Mouse (Mus musculus): ENCODE results near the gene Masp1. TPM values are rescaled to one million over a fixed set of nuclear protein-coding genes. Genes with fewer than 3 reads are reported as not detected.

Masp1 gene
- polyA plus RNA-seq, 1 experiment from 2014 or later = 0.26 TPM

DNA sequence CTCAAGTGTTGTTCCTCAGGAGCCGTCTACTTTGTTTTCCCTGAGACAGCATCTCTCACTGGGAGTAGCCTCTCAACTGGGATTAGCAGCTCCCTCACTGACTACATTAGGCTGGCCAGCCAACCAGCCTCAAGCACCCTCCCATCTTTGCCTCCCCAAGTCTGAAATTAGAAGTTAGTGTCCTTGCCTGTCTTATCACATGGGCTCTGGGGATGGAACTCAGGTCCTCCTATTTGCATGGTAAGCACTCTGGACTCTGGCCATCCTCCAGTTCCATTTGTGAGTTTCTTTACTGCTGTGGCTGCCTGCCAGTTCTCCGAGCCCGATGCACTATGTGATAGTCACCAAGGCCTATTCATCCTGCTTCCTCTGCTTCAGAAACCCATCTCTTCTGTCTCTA, 4.8 kb downstream of the Masp1 start:
- no peak for DNase-seq (ENCODE audit: low spot score)

DNA sequence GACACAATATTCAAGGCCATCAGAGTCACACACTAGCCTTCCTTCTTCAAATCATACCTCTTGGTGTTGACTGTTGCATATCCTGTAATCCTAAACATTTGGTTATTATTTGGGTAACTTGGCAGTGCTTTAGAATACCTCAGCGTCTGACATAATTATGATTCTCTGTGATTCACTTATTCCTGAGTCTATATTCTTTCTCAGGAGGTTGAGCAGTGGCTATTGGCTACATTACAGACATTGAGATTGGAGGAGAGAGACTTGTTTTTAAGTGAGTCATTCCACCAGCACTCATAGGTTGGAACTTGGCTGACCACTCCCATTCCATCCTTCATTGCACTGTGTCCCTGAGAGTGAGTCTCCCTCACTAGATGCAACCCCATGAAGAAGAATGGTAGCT, 7.2 kb downstream of the Masp1 start:
- DNase-seq (ENCODE audit: low spot score) = no peak

DNA sequence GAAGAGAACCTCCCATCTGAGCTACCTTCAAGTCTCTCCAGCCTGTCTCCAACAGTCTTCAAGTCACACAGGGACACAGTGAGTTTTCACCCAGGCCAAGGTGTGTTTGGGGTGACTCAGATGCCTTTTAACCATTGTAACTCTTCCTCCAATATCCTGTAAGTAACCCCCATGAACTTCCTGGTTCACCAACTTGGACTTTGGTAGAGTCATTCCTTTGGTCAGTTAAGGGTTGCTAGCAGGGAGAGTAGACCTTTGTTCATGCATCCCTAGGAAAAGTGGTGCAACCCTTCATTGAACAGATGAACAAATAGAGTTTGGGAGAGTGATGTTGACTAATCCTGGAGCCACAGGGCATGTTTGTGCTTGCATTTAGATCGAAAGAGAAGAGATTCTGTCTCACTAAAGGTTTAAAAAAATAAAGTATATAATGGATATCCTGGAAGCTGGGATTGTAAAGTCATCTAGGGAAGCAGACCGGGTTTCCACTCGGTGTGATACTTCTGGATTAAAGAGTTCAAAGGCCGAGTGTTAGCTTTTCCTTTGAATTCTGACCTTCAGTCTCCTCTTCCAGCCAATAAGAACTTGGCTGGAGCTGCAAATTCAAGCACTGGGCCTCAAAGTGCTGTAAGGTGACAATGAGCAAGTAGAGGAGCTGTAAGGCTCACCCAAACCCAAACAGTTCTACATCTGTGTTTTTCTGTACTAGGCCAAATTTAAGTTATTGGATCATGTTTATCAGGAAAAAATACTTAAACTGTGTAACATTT, 9.3 kb downstream of the Masp1 start:
- DNase-seq (ENCODE audit: low spot score) = no peak

DNA sequence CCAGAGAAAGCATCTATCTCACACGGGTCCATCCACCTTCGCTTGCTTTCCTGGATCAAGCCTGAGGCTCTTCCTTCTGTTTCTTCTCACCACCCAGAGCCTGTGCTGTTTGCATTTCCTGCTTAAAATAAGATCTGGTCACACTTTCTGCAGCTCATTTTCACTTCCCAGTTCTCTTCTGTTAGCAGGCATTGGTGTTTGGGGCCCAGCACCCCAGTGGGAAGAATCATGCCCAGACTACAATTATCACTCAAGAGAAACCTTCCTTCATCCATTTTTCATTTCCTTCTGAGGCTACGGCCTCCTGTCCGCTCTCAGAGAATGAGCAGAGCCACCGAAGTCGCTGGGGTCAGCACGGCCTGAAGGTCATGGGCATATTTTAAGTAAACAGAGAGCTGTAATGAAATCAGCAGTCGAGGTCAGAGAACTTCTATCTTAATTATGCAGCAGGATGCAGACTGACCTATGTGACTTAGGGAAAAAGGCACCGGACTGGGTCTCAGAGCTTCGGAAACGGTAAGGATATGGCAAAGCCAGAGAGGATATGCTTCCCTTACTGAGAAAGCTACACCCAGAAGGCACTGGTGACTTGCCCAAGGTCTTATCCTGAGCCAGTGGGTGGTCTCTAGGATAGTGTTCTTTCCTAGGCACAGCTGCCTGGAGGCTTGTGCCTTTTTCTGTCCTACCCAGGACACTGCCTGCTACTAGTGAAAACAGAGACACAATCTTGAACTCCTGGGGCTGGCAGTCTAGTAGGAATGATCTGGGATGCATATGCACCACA, 14.5 kb downstream of the Masp1 start:
- DNase-seq (ENCODE audit: low spot score) = no peak

DNA sequence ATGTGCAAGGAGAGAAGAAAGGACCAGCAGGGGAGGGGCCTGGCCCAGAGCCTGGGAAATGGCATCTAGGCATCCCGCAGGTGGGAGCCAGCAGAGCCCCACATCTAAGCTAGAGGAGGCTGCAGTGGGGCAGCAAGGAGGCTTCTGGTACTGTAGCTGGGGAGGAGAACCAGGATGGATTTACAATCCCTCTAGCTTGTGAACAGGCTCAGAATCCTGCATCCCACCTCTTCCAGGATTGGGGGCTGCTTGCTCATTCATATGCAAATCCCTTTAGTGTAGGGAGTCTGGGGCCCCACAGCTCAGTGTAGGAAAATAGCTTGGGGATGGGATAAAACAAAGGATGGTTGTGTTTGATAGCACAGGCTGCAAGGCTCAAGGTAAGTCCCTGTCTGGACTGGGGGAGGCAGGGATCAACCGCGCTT, 16.3 kb downstream of the Masp1 start:
- no peak for DNase-seq (ENCODE audit: low spot score)

DNA sequence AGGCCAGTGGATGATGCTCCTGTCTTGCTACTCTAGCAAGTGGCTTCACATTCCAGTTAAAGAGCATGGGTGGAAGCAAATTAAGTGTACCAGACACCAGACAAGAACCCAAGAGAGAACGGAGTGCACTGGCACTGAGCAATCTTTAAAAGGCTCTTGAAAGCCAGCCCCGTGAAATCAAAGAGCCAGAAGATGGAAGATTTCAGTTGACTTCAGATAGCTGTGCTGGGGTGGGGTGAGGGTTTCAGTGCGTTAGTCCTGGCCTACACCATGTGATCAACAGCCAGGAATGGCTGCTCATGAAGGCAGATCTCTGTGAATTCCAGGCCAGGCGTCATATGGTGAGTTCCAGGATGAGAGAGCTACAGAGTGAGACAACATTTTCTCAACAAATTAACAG, 17.3 kb downstream of the Masp1 start:
- no peak for DNase-seq (ENCODE audit: low spot score)

DNA sequence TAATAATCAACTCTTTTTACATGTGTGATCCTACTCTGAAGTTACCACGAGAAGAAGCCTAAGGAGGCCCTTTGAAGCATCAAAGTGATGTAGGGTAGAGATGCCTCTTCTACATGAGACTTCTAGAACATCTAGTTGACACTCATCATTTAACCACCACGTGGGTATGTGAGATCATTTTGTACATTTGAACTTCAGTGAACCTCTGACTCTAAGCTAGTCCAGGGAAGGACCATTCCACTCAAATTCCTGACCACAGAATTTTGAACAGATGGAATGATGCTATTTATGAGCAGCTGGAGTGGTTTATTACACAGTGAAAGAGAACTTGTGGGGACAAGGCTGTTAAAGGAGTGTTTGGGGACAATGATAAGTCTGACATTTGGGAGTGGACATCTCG, 18.1 kb downstream of the Masp1 start:
- no peak for DNase-seq (ENCODE audit: low spot score)

DNA sequence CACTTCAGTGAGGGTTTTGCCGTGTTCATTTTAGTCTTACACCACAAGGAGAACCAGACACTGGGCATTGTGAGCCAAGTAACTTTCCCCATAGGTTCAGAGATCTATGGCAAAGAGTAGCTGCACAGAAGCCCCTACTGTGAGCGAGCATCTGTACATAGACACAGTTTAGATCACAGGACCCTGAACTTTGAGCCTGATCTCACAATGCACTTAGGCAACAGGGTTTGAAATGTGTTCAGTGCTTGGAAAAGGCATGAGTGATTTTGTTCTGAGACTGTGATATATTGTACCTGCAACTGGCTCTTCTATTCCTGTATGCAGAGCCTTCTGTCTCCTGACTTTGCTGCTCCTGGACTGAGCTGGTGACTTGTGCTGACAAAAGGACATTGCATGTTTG, 19.3 kb downstream of the Masp1 start:
- no peak for DNase-seq (ENCODE audit: low spot score)

DNA sequence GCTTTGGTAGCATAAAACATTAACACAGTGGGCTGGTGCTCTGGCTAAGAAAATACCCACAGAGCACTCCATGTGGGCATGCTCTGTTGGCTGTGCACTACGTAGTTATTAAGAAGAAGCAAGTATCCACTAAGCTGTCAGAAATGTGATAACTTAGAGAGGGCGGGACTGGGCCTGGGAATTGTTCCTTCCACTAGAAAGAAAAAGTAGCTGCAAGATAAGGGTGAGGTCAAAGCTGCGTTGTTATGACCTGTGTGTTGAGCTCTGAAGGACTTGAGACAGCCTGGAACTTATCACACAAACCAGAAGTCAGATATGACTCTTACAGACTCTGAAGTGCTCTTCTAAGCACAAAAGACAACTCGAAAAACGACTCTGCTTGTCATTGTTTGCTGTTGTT, 20.1 kb downstream of the Masp1 start:
- DNase-seq (ENCODE audit: low spot score) = no peak

DNA sequence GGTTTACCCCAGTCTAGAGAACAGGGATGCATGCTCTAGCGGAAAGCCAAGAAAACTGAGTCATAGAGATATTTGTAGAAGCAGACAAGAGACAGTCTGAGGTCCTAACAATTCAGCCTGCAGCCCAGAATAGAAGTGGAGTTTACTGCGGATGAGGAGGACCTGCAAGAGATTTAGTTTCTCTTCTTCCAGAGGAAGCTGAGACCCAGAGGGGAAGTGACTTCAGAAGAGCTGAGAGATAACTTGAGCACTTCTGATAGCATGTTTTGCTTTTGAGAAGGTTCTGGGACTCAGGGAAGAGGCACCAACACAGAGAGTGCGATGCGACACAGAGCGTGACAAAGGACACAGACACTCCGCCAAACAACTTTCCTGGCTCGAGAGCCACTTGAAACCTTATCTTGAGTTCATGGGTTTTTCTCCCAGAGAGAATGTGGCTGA, 21.9 kb downstream of the Masp1 start:
- DNase-seq (ENCODE audit: low spot score) = no peak

DNA sequence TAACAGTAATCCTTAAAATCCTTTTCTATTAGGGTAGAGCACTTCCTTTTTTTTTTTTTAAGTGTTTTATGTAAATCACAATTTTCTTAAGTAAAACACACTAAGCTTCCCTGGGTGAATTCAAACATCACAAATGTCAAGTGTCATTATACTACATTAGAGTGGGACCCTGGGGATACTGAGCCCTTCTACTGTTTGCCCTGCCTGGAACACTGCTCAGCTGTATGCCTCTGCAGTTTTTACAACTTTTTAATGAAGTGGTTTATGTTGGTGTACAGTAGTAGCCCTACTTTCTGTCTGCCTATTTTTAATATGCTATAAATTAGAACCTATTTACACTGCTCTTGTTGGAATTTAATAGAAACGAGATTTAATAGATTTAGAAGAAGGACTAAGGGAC, 22.7 kb downstream of the Masp1 start:
- DNase-seq (ENCODE audit: low spot score) = no peak

DNA sequence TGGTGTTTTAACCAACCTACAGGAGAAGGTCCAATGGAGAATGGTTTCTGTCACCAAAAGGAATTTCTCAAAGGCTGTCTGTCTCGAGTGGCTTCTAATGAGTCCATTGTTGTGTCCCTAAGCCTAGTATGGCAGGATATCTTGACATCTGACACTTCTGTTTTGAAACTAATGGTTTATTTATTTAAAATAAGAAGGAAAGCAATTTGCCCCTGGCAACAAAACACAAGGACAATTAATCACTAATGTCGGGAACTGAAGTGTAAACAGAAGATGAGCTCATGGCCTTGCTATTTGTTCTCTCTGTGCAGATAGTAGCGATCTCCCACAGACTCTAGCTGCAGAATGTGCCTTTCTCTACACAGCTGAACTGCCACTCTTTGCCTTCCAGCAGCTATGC, 23.2 kb downstream of the Masp1 start:
- DNase-seq (ENCODE audit: low spot score) = no peak

DNA sequence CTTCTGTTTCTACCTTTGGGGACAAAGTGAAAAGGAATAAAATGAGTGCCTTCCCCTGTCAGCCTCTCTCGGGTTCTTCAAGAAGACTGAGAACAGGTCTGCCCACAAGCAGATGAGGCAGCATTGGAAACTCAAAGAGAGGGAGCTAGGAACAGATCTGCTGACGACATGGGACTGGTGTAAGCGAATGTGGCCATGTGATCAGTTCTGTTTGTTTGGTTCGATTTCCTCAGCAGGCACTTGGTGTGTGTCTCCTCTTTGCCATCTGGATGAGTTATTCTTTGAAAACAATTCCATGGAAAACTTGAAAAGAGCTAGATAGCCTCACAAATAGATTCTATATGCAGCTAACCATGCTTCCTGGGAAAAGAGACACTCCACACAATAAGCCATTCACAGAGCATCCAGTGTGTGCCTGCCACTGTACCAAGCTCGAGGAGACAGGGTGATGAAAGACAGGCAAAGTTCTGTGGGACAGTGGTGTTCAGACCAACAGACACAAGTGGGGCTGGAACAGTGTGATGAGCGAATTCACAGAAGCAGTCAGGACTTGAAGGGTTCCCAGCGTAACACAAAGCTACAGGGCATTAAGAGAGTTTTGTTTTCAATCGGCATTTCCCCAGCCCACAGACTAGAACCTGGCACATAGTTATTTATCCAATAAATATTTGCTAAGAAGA, 24.2 kb downstream of the Masp1 start:
- DNase-seq (ENCODE audit: low spot score) = no peak

DNA sequence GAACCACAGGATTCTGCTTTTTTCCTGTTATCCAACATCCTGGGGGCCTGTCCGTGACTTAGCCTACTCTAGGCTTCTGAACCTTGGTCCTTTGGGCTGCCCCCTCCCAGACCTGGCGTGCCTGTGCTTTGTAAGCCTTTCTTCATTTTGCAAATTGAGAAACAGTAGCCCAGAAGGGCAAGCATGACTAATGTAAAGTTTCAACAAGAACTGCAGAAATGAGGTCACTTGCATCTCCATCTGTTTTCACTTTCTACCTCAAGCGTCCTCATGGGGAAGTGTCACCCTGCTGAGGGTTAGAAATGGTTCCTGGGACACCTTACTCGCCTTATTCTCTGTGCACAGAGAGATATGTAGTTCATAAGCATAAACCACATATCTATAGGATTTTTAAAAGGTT, 27.8 kb downstream of the Masp1 start:
- no peak for DNase-seq (ENCODE audit: low spot score)

DNA sequence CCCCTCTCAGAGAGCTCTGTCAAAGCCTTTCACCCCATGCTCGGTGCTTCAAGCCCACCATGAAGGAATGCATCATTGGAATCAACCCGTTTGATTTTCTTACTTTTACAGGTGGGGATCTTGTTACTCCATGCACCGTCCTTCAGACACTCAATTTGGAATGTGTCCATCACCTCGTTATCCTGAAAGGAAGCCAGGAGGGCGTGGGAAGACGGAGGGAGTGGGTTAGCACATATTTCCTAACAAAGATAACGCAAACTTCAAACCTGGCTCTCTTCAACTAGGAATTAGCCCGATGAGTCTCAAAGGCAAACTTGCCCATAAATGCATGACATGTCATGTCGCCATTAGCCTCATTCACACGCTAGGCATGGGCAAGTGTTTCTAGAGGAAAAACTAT, 37.3 kb downstream of the Masp1 start:
- no peak for DNase-seq (ENCODE audit: low spot score)

DNA sequence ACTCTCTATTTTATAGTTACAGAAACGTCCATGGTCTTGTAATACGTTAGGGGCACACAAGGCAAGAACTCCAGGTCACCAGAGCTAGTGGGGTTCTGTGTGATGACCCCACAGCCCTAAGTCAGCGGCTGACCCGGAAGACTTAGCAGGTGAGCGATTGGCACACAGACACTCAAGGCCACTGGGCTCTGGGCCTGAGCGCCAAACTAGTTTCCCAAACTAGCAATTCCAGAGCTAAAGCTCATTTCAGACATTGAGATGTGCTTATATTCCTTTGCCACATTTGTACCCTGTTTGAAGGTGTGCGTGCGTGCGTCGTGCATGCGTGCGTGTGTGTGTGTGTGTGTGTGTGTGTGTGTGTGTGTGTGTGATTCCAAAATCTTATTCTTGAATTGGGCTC, 37.8 kb downstream of the Masp1 start:
- DNase-seq (ENCODE audit: low spot score) = no peak

DNA sequence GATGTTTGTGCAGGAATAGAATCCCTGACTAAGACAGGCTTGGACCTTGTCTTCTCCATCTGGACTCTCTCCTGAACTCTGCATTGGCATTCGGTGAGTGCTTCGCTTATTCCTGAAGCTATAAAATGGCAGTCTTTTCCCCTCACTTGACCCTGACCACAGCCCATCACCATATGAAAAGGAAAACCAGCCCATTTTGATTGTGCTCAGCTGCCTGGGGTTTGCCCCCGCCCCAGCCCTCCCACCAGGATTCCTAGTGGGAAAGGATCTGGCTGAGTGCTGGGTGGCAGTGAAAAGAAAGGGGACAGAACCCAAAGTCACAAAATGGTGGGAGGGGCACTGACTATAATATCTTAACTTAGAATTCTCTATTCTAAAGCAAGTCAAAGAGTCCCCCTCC, 38.4 kb downstream of the Masp1 start:
- no peak for DNase-seq (ENCODE audit: low spot score)

DNA sequence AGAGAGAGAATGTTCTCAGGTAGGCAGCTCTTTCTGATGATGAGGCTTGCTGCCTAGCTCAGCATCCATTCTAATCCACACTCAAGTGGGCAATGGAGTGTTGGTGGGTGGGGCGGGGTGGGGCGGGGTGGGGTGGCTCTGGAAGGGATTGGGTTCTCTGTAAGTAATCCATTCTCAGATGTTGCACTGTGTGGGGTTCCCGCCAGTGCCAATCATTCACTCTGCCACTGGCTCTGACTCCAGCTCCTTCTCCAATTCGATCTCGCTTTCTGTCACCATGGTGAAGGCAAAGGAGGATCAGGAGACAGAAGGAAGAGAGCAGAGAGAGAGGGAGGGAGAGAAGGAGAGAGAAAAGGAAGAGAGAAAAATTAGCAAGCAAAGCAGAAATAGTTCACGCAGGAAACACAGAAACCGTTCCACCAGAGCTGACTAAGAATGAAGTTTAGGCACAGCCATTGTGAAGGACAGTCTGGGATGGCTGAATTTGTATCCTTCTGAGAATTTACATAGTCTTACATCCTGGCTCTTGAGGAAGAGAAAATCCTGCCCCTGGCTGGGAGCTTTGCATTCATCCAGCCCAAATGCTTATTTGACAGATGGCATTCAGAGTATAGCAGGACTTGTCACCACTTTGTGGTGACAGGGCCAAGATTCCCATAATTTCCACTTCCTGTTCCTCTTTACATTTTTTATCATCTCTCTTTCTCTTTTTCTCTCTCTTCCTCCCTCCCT, 40.6 kb downstream of the Masp1 start:
- DNase-seq (ENCODE audit: low spot score) = no peak

DNA sequence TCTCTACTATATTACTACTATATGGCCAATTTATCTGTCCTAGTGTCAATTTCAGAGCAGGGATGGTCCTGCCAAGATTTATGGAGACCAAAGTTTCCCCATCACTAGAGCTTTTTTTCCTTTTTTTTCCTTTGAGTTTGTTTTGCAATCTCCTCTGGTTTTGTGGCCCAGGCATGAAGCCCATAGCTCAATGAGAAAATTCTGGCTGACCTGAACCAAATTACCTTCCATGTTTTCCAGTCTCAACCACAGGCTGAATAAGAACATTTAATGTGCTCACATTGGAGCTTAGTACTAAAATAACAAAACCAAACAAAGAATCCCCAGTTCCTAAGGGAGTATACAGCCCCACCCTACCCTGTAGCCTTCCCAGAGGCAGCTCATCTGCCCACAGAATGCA, 44.0 kb downstream of the Masp1 start:
- DNase-seq (ENCODE audit: low spot score) = no peak

DNA sequence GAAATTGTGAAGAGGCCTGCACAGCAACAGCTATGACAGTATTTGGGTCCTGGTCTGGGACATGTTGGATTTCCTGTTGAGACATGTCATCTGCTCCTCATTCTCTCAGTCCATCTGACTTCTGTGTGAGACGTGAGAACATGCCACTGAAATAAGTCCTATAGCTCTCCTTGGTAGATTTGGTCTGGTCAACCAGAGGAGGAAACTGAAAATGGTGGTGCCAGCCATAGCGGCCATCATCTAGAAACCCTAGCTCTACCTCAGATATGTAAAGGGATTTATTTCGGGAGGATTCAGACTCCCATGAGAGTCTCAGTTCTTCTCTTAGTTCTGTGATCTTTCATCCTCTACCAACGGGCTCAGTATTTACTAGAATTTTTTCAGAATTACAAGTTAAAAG, 45.0 kb downstream of the Masp1 start:
- DNase-seq (ENCODE audit: low spot score) = no peak

DNA sequence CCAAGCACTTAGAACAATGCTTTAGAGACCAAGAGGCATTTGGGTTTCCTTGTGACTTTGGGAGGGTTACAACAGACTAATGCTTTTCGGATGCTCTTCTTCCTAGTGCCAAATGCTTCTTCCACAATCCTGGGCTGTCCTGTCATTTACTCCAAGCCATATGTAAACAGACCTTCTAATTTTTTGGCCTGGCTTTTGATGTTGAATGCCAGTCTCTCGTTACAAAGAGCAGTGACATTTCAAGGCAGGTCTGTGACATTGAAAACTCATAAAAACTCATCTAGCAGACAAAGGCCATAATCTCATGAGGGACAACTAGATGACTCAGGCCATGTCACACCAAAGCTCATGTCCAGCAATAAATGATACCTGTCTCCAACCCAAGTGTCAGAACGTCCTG, 48.6 kb downstream of the Masp1 start:
- no peak for DNase-seq (ENCODE audit: low spot score)

DNA sequence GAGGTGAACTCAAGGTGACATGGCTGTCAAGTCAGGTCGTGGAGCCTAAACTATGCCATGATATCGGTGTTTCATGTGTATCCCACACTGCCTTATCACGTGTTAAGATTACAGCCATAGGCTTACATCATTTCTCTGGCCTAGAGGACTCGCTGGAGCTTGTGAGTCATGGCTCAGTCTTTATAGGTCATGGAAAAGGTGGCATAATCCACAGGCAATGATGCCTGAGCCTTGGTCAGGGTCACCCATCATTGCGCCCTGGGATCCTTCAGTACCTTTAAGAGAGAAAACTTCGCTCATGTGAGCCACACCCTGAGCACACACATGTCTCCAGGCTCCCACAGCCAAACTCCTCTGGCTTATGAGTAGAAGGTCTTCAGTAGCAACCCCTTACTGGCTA, 49.1 kb downstream of the Masp1 start:
- no peak for DNase-seq (ENCODE audit: low spot score)
